In genomic region chr6:112364581-112364980, GRCm38 (mm10) we compare ENCODE assay signal across 8 mouse cellular contexts. TPM values are rescaled to one million over a fixed set of nuclear protein-coding genes. Genes with fewer than 3 reads are reported as not detected.
DNase-seq lines count a peak whose midpoint lies in the region; ATAC-seq and TF ChIP-seq lines count a peak whose summit lies in the region.

No protein-coding gene starts in this region.

- peak; percentile 74 to 87 for DNase-seq in cerebellum, postnatal 10 days
- DNase-seq in cerebellum, adult 9-11 months, result no peak
- peak; percentile 38 for DNase-seq in limb, embryonic 11.5 days (ENCODE audit: low spot score)
- DNase-seq in limb, embryonic 10.5 days (ENCODE audit: low spot score), result no peak
- DNase-seq in Patski (ENCODE audit: low read depth, low spot score), result no peak
- peak; percentile 69 for DNase-seq in heart, postnatal 4 days
- peak; percentile 33 for DNase-seq in retina, postnatal 7 days (ENCODE audit: low read depth, low spot score)

- no peaks in the 10 kb centered on the region for H3K36me3 ChIP-seq in limb, embryonic 11.5 days (ENCODE audit: control insufficient read depth, insufficient read depth, low read length)
- no peaks in the 10 kb centered on the region for H3K36me3 ChIP-seq in limb, embryonic 10.5 days

- WGBS in limb, embryonic 11.5 days, result 43% methylated on average over 2 of the region's 2 CpGs
- WGBS in limb, embryonic 10.5 days, result 49% methylated on average over 2 of the region's 2 CpGs

- no peak overlapping the region for H3K4me2 ChIP-seq in limb, embryonic 11.5 days (ENCODE audit: low read depth, severe bottlenecking)

- POLR2A ChIA-PET in Patski (lab: Charles Lee), result no interaction called here

- ATAC-seq in limb, embryonic 11.5 days (ENCODE audit: insufficient number of reproducible peaks, low FRiP score, low TSS enrichment, low read depth), result no peak
- no peak for ATAC-seq in Patski
- no peak for ATAC-seq in activated CD4-positive, CD25-positive, alpha-beta regulatory T cell, adult 4 months

- H3K27me3 ChIP-seq in limb, embryonic 11.5 days (ENCODE audit: control insufficient read depth, insufficient read depth, low read length), result no peaks in the 10 kb centered on the region
- no peaks in the 10 kb centered on the region for H3K27me3 ChIP-seq in limb, embryonic 10.5 days (ENCODE audit: low read depth, poor library complexity, severe bottlenecking)
- H3K27me3 ChIP-seq in Patski, result no peaks in the 10 kb centered on the region

- H3K27ac ChIP-seq in limb, embryonic 11.5 days (replicated peaks; ENCODE audit: low read depth, low read length), result no peak overlapping the region
- no peak overlapping the region for H3K27ac ChIP-seq in limb, embryonic 10.5 days

- no peaks in the 10 kb centered on the region for H3K9me3 ChIP-seq in limb, embryonic 11.5 days (ENCODE audit: control insufficient read depth, low read length)
- no peaks in the 10 kb centered on the region for H3K9me3 ChIP-seq in limb, embryonic 10.5 days (replicated peaks)

- peak; percentile 49 for TF ChIP-seq CTCF in Patski (IDR thresholded peaks at IDR 0.05)

- CTCF ChIA-PET in Patski (lab: Charles Lee), result interaction anchor here (0.8 to 4.7 kb wide), 8 partner anchors 9 to 166 kb away, joined by 3 to 28 read pairs (median 3); no protein-coding TSS in a partner anchor

- H3K9ac ChIP-seq in limb, embryonic 11.5 days (ENCODE audit: low read length), result no peak overlapping the region

- in situ Hi-C loops in Patski (cut with MboI; ENCODE audit: low pct_unique_long_range_greater_than_20kb), result loop anchor here (5.0 kb wide), 1 partner anchor 152 kb away; no protein-coding TSS in a partner anchor

- no peak overlapping the region for H3K4me3 ChIP-seq in limb, embryonic 11.5 days (ENCODE audit: low read depth, low read length)
- no peak overlapping the region for H3K4me3 ChIP-seq in limb, embryonic 10.5 days

- no peaks in the 10 kb centered on the region for H3K4me1 ChIP-seq in limb, embryonic 11.5 days (ENCODE audit: control insufficient read depth, insufficient read depth, low read length)
- no peaks in the 10 kb centered on the region for H3K4me1 ChIP-seq in limb, embryonic 10.5 days

RNA-seq across cellular contexts. Expression of gene Ssu2, which starts 23.2 kb away (rescaled TPM):
- 2.3 and 2.5 TPM in 2 replicates for polyA plus RNA-seq in limb, embryonic 11.5 days (2014; fragmentation: Nextera tagmentation; extraction: Ambion mirVana)
- 2.0 and 2.4 TPM in 2 replicates for polyA plus RNA-seq in limb, embryonic 10.5 days (2016; fragmentation: Nextera tagmentation; extraction: Ambion mirVana)
- polyA plus RNA-seq in Patski (2021), result not detected
- 1 to 10 TPM; 3.9 to 4.1 TPM for total RNA-seq in heart, postnatal 4 days (2021)
- polyA plus RNA-seq in activated CD4-positive, CD25-positive, alpha-beta regulatory T cell, adult 4 months (2017; shearing (Covaris generic)), result not detected

Comparison
In these comparisons a context has a peak if more than half of its experiments do, and no peak if none do; other contexts are left out.
1. DNase-seq: peak in cerebellum, postnatal 10 days (2 of 2), limb, embryonic 11.5 days (single experiment), heart, postnatal 4 days (single experiment) and retina, postnatal 7 days (single experiment); none in cerebellum, adult 9-11 months (single experiment), limb, embryonic 10.5 days (single experiment) and Patski (single experiment).